Mouse (Mus musculus): ENCODE data around the gene Pam16. TPM values are rescaled to one million over a fixed set of nuclear protein-coding genes. Genes with fewer than 3 reads are reported as not detected.

The Pam16 gene
- polyA plus RNA-seq, 1 experiment from 2014 or later, result 80.5 TPM

- Histone ChIP-seq H3K27ac (ENCODE audit: low read depth) (peak overlapping the region; percentile 70), H3K4me1 (replicated peaks; ENCODE audit: control insufficient read depth, insufficient read depth, low read length) (peaks cover 90% of the 10 kb centered on the region), H3K27me3 (replicated peaks; ENCODE audit: control insufficient read depth, insufficient read depth, low read length) (no peaks in the 10 kb centered on the region), H3K9ac (ENCODE audit: low read length) (no peak overlapping the region), H3K36me3 (ENCODE audit: control insufficient read depth, insufficient read depth, low read length) (no peaks in the 10 kb centered on the region), H3K4me2 (ENCODE audit: low read length) (peak overlapping the region; percentile 26), H3K4me3 (ENCODE audit: low read depth, low read length) (no peak overlapping the region), H3K9me3 (ENCODE audit: control insufficient read depth, low read length) (no peaks in the 10 kb centered on the region)
- DNase-seq (ENCODE audit: low spot score) (no peak), ATAC-seq (replicated peaks; ENCODE audit: low FRiP score, low TSS enrichment, low read depth) (no peak)
- 48% methylated on average over 1 of the region's 1 CpGs for WGBS
These were observed 21.3 kb downstream of the Pam16 start for GRCm38 (mm10) chr16:4603453-4603837.

GRCm38 (mm10) chr16:4602766-4603452 lies 21.9 kb downstream of the Pam16 start:
- peak overlapping the region; percentile 22; the same call in 1 of the 2 replicates for H3K9ac ChIP-seq (ENCODE audit: low read length)

DNA sequence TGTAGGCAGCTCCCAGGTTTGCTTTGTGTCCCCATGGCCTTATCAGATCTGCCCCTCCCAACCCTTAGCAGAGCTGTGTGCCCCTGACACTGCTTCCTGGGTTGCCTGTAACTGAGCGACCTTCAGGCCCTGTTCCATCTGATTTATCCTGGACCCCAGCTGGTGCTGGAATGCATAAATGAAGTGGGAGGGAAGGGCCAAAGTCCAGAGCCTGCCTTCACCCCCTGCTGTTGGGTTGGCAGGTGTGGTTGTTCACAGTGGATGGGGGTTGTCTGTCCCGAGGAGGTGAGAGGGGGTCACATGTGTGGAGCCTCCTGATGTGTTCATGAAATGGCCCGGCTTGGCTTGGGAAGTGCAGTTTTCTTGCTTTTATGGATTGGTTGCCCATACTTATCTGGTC lies 22.6 kb downstream of the Pam16 start:
- Histone ChIP-seq H3K4me2 (ENCODE audit: low read length) (no peak overlapping the region), H3K36me3 (ENCODE audit: control insufficient read depth, insufficient read depth, low read length) (no peaks in the 10 kb centered on the region), H3K9ac (ENCODE audit: low read length) (no peak overlapping the region), H3K4me3 (ENCODE audit: low read depth, low read length) (no peak overlapping the region), H3K9me3 (ENCODE audit: control insufficient read depth, low read length) (no peaks in the 10 kb centered on the region), H3K4me1 (replicated peaks; ENCODE audit: control insufficient read depth, insufficient read depth, low read length) (peaks cover 96% of the 10 kb centered on the region), H3K27me3 (replicated peaks; ENCODE audit: control insufficient read depth, insufficient read depth, low read length) (no peaks in the 10 kb centered on the region), H3K27ac (ENCODE audit: low read depth) (peak overlapping the region; percentile 70)
- DNase-seq (ENCODE audit: low spot score) (no peak), ATAC-seq (replicated peaks; ENCODE audit: low FRiP score, low TSS enrichment, low read depth) (peak; percentile 29; the same call in 1 of the 2 replicates)
- WGBS, result 21% methylated on average over 3 of the region's 3 CpGs

More at GRCm38 (mm10) chr16:4602766-4603452, 21.9 kb downstream of the Pam16 start:
- WGBS, result 15% methylated on average over 7 of the region's 7 CpGs
- H3K36me3 ChIP-seq (ENCODE audit: control insufficient read depth, insufficient read depth, low read length), result no peaks in the 10 kb centered on the region
- H3K4me1 ChIP-seq (replicated peaks; ENCODE audit: control insufficient read depth, insufficient read depth, low read length), result peaks cover 95% of the 10 kb centered on the region
- DNase-seq (ENCODE audit: low spot score) (no peak), ATAC-seq (replicated peaks; ENCODE audit: low FRiP score, low TSS enrichment, low read depth) (no peak)
- H3K4me2 ChIP-seq (ENCODE audit: low read length), result peak overlapping the region; percentile 26
- no peak overlapping the region for H3K4me3 ChIP-seq (ENCODE audit: low read depth, low read length)
- peak overlapping the region; percentile 70 for H3K27ac ChIP-seq (ENCODE audit: low read depth)
- no peaks in the 10 kb centered on the region for H3K27me3 ChIP-seq (replicated peaks; ENCODE audit: control insufficient read depth, insufficient read depth, low read length)
- no peaks in the 10 kb centered on the region for H3K9me3 ChIP-seq (ENCODE audit: control insufficient read depth, low read length)

- Histone ChIP-seq H3K27ac (ENCODE audit: low read depth) (no peak overlapping the region), H3K36me3 (ENCODE audit: control insufficient read depth, insufficient read depth, low read length) (no peaks in the 10 kb centered on the region), H3K27me3 (replicated peaks; ENCODE audit: control insufficient read depth, insufficient read depth, low read length) (no peaks in the 10 kb centered on the region), H3K9me3 (ENCODE audit: control insufficient read depth, low read length) (no peaks in the 10 kb centered on the region), H3K4me3 (ENCODE audit: low read depth, low read length) (no peak overlapping the region), H3K4me2 (ENCODE audit: low read length) (no peak overlapping the region), H3K9ac (ENCODE audit: low read length) (no peak overlapping the region), H3K4me1 (replicated peaks; ENCODE audit: control insufficient read depth, insufficient read depth, low read length) (peaks cover 96% of the 10 kb centered on the region)
- DNase-seq (ENCODE audit: low spot score) (no peak), ATAC-seq (replicated peaks; ENCODE audit: low FRiP score, low TSS enrichment, low read depth) (no peak)
- WGBS, result 70% methylated on average over 9 of the region's 9 CpGs
These were observed 24.0 kb downstream of the Pam16 start for GRCm38 (mm10) chr16:4600701-4601310.

- no peak overlapping the region for H3K4me3 ChIP-seq (ENCODE audit: low read depth, low read length)
- peaks cover 89% of the 10 kb centered on the region for H3K4me1 ChIP-seq (replicated peaks; ENCODE audit: control insufficient read depth, insufficient read depth, low read length)
- no peaks in the 10 kb centered on the region for H3K36me3 ChIP-seq (ENCODE audit: control insufficient read depth, insufficient read depth, low read length)
- DNase-seq (ENCODE audit: low spot score) (no peak), ATAC-seq (replicated peaks; ENCODE audit: low FRiP score, low TSS enrichment, low read depth) (no peak)
- H3K4me2 ChIP-seq (ENCODE audit: low read length), result no peak overlapping the region
- H3K27me3 ChIP-seq (replicated peaks; ENCODE audit: control insufficient read depth, insufficient read depth, low read length), result no peaks in the 10 kb centered on the region
- 77% methylated on average over 3 of the region's 3 CpGs for WGBS
- no peaks in the 10 kb centered on the region for H3K9me3 ChIP-seq (ENCODE audit: control insufficient read depth, low read length)
- H3K27ac ChIP-seq (ENCODE audit: low read depth), result no peak overlapping the region; the same call in 1 of the 2 replicates
- no peak overlapping the region for H3K9ac ChIP-seq (ENCODE audit: low read length)
These were observed 25.2 kb downstream of the Pam16 start for GRCm38 (mm10) chr16:4599616-4600015.

DNA sequence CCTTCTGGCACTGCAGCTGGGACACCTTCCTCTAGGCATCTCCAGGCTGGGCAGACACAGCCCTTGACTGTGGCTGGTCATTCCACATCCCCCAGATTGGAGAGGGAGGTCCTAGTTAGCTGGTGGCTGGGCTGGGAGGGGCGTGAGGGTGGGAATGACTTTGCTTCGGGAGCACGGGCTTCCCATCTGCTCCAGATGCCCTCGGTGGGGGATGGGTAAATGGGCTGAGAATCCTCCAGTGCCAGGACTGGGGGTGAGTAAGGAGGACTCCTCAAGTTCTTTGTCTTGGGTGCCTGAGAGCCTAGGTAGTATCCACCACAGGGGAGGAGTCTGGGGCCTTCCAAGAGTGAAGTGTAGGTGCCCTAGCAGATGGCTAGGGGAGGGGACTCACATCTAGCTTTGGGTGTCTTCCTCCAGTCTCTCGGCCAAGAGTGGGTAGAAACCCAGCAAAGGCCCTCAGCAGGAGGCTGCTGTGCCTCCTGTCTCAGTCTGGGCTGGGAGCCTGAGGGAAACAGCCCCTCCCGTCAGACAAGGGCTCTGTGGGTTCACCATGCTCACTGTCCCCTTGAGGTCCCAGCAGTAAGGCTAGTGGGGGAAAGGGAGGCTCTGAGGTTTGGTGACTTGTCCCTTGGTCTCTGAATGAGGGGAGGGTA lies 25.8 kb downstream of the Pam16 start:
- Histone ChIP-seq H3K9me3 (ENCODE audit: control insufficient read depth, low read length) (no peaks in the 10 kb centered on the region), H3K4me2 (ENCODE audit: low read length) (peak overlapping the region; percentile 16; the same call in 1 of the 2 replicates), H3K4me1 (replicated peaks; ENCODE audit: control insufficient read depth, insufficient read depth, low read length) (peaks cover 83% of the 10 kb centered on the region), H3K9ac (ENCODE audit: low read length) (0 out of 2 replicates have a peak overlapping the region, but pooled peaks have one; percentile 5), H3K4me3 (ENCODE audit: low read depth, low read length) (no peak overlapping the region), H3K36me3 (ENCODE audit: control insufficient read depth, insufficient read depth, low read length) (no peaks in the 10 kb centered on the region), H3K27me3 (replicated peaks; ENCODE audit: control insufficient read depth, insufficient read depth, low read length) (no peaks in the 10 kb centered on the region), H3K27ac (ENCODE audit: low read depth) (peak overlapping the region; percentile 7; the same call in 1 of the 2 replicates)
- no peak for ATAC-seq (replicated peaks; ENCODE audit: low FRiP score, low TSS enrichment, low read depth)
- no peak for DNase-seq (ENCODE audit: low spot score)
- 21% methylated on average over 6 of the region's 6 CpGs for WGBS

- H3K27me3 ChIP-seq (replicated peaks; ENCODE audit: control insufficient read depth, insufficient read depth, low read length), result no peaks in the 10 kb centered on the region
- H3K9ac ChIP-seq (ENCODE audit: low read length), result 0 out of 2 replicates have a peak overlapping the region, but pooled peaks have one; percentile 10
- no peak for ATAC-seq (replicated peaks; ENCODE audit: low FRiP score, low TSS enrichment, low read depth)
- DNase-seq (ENCODE audit: low spot score), result no peak
- 0 out of 2 replicates have a peak overlapping the region, but pooled peaks have one; percentile 16 for H3K27ac ChIP-seq (ENCODE audit: low read depth)
- peaks cover 73% of the 10 kb centered on the region for H3K4me1 ChIP-seq (replicated peaks; ENCODE audit: control insufficient read depth, insufficient read depth, low read length)
- no peak overlapping the region for H3K4me3 ChIP-seq (ENCODE audit: low read depth, low read length)
- H3K4me2 ChIP-seq (ENCODE audit: low read length), result peak overlapping the region; percentile 100; the same call in 1 of the 2 replicates
- H3K36me3 ChIP-seq (ENCODE audit: control insufficient read depth, insufficient read depth, low read length), result no peaks in the 10 kb centered on the region
- 58% methylated on average over 5 of the region's 5 CpGs for WGBS
- H3K9me3 ChIP-seq (ENCODE audit: control insufficient read depth, low read length), result no peaks in the 10 kb centered on the region
These were observed 26.7 kb downstream of the Pam16 start for GRCm38 (mm10) chr16:4598041-4598440.

- peak overlapping the region; percentile 44; the same call in 1 of the 2 replicates for H3K27ac ChIP-seq (ENCODE audit: low read depth)
- no peaks in the 10 kb centered on the region for H3K27me3 ChIP-seq (replicated peaks; ENCODE audit: control insufficient read depth, insufficient read depth, low read length)
- WGBS, result 48% methylated on average over 7 of the region's 7 CpGs
- peaks cover 73% of the 10 kb centered on the region for H3K4me1 ChIP-seq (replicated peaks; ENCODE audit: control insufficient read depth, insufficient read depth, low read length)
- no peaks in the 10 kb centered on the region for H3K36me3 ChIP-seq (ENCODE audit: control insufficient read depth, insufficient read depth, low read length)
- H3K9ac ChIP-seq (ENCODE audit: low read length), result no peak overlapping the region
- DNase-seq (ENCODE audit: low spot score) (no peak), ATAC-seq (replicated peaks; ENCODE audit: low FRiP score, low TSS enrichment, low read depth) (no peak)
- H3K4me2 ChIP-seq (ENCODE audit: low read length), result peak overlapping the region; percentile 100
- no peaks in the 10 kb centered on the region for H3K9me3 ChIP-seq (ENCODE audit: control insufficient read depth, low read length)
- H3K4me3 ChIP-seq (ENCODE audit: low read depth, low read length), result no peak overlapping the region
These were observed 27.5 kb downstream of the Pam16 start for GRCm38 (mm10) chr16:4597296-4597695.

Measured in intestine, embryonic 14.5 days (tissue).